In genomic region chr8:23504704-23505103, GRCm38 (mm10) we compare ENCODE assay signal across 7 mouse cellular contexts.
DNase-seq lines count a peak whose midpoint lies in the region; ATAC-seq and TF ChIP-seq lines count a peak whose summit lies in the region.

No protein-coding gene starts in this region.

- H3K4me1 ChIP-seq in intestine, embryonic 15.5 days (replicated peaks), result 0 out of 2 replicates have a peak, but pooled peaks cover 3% of the 10 kb centered on the region
- peaks cover 7% of the 10 kb centered on the region; the same call in 1 of the 2 replicates for H3K4me1 ChIP-seq in neural tube, embryonic 13.5 days (replicated peaks)

- peak overlapping the region; percentile 42 for H3K4me2 ChIP-seq in intestine, embryonic 15.5 days (replicated peaks)
- peak overlapping the region; percentile 25 for H3K4me2 ChIP-seq in neural tube, embryonic 13.5 days

- H3K4me3 ChIP-seq in gastrocnemius, adult 2 months, result peak overlapping the region; percentile 52
- no peak overlapping the region for H3K4me3 ChIP-seq in intestine, embryonic 15.5 days (replicated peaks)
- no peak overlapping the region for H3K4me3 ChIP-seq in neural tube, embryonic 13.5 days

- H3K36me3 ChIP-seq in intestine, embryonic 15.5 days, result no peaks in the 10 kb centered on the region
- H3K36me3 ChIP-seq in neural tube, embryonic 13.5 days, result no peaks in the 10 kb centered on the region

- no peaks in the 10 kb centered on the region for H3K9me3 ChIP-seq in intestine, embryonic 15.5 days
- no peaks in the 10 kb centered on the region for H3K9me3 ChIP-seq in neural tube, embryonic 13.5 days

- H3K27ac ChIP-seq in gastrocnemius, adult 2 months, result no peak overlapping the region
- no peak overlapping the region for H3K27ac ChIP-seq in intestine, embryonic 15.5 days
- H3K27ac ChIP-seq in neural tube, embryonic 13.5 days (replicated peaks), result no peak overlapping the region

- no peak for ATAC-seq in intestine, embryonic 15.5 days
- ATAC-seq in neural tube, embryonic 13.5 days (ENCODE audit: low read depth), result no peak

- peak; percentile 81 for DNase-seq in adrenal gland, postnatal 10 days
- peak; percentile 68 to 83 for DNase-seq in cerebellum, postnatal 25 days
- peak; percentile 60 for DNase-seq in gastrocnemius, adult 2 months
- DNase-seq in left cerebral cortex, adult 8-10 months (ENCODE audit: low spot score in 2 of 2), result peak; percentile 17 to 28
- peak; percentile 20 to 51 for DNase-seq in urinary bladder, postnatal 36 days (ENCODE audit: low spot score in 2 of 2)

- no peaks in the 10 kb centered on the region for H3K27me3 ChIP-seq in intestine, embryonic 15.5 days (replicated peaks)
- no peaks in the 10 kb centered on the region for H3K27me3 ChIP-seq in neural tube, embryonic 13.5 days

- WGBS in intestine, embryonic 15.5 days, result 49% methylated on average over 10 of the region's 10 CpGs
- WGBS in neural tube, embryonic 13.5 days, result 51% methylated on average over 10 of the region's 10 CpGs

- peak; percentile 59 for TF ChIP-seq CTCF in gastrocnemius, adult 2 months (IDR thresholded peaks at IDR 0.05)

- intact Hi-C loops in gastrocnemius, adult 2 months (cut with DNase I), result no loop called here

- no peak overlapping the region for H3K9ac ChIP-seq in intestine, embryonic 15.5 days
- no peak overlapping the region for H3K9ac ChIP-seq in neural tube, embryonic 13.5 days

Comparison
In these comparisons a context has a peak if more than half of its experiments do, and no peak if none do; other contexts are left out.
1. DNase-seq: peak in every context shown above with its lines; median percentile 81 in adrenal gland, postnatal 10 days; 76 in cerebellum, postnatal 25 days; 60 in gastrocnemius, adult 2 months; 36 in urinary bladder, postnatal 36 days; 22 in left cerebral cortex, adult 8-10 months.